12 mouse cellular contexts compared by ENCODE assay signal in the genomic region with DNA sequence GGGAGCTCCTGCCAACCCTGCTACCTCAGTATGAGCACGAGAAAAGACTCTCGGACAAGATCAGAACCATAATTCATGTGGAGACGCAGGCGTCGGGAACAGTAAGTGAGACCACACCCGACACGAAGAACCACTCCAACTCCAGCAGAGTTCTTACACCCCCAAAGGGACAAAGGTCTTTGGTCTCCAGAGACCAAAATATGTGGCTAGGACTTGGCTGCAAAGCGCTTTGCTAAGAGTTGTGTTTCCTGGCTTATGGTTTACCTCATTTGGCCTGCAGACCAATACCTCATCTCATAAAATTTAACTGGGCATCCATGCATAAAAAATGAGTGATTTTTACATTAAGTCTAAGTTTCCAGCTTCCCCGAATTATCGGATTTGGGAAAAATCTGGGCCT.
"Had no signal": no experiment of that assay in that cellular context is flagged by ENCODE, and none has a peak within 500 bp of the region (broad histone marks: within the 10 kb centered on the region; RNA-seq: fewer than 3 reads in every experiment).

No protein-coding gene starts in this region.

- H3K9ac ChIP-seq: limb, embryonic 15.5 days; liver, embryonic 14.5 days; midbrain, embryonic 13.5 days; stomach, embryonic 15.5 days had no signal

- ATAC-seq: inflammation-experienced regulatory T-cells, adult 6 months; intestine, postnatal 0 days; midbrain, embryonic 13.5 days had no signal

- H3K27ac ChIP-seq: limb, embryonic 15.5 days; liver, embryonic 14.5 days; midbrain, embryonic 13.5 days; stomach, embryonic 15.5 days had no signal

- H3K4me3 ChIP-seq: limb, embryonic 15.5 days; midbrain, embryonic 13.5 days; stomach, embryonic 15.5 days had no signal

- H3K27me3 ChIP-seq: limb, embryonic 15.5 days; midbrain, embryonic 13.5 days; stomach, embryonic 15.5 days had no signal

- H3K36me3 ChIP-seq: limb, embryonic 15.5 days; midbrain, embryonic 13.5 days; stomach, embryonic 15.5 days had no signal

- H3K4me1 ChIP-seq: midbrain, embryonic 13.5 days; stomach, embryonic 15.5 days had no signal

- DNase-seq: layer of hippocampus, adult 9-11 months; layer of hippocampus, postnatal 36 days; lung, adult 18-20 months; right cerebral cortex, postnatal 14 days; thymus, adult 2 months; thymus, postnatal 25 days had no signal

- H3K9me3 ChIP-seq: limb, embryonic 15.5 days; midbrain, embryonic 13.5 days; stomach, embryonic 15.5 days had no signal

- H3K4me2 ChIP-seq: limb, embryonic 15.5 days; midbrain, embryonic 13.5 days; stomach, embryonic 15.5 days had no signal
